Mouse (Mus musculus): ENCODE data around the gene Hps5.

- TF ChIP-seq POLR2AphosphoS2 (IDR thresholded peaks at IDR 0.05; ENCODE audit: low read depth, low read length) (no peak), ZC3H11A (IDR thresholded peaks at IDR 0.05; ENCODE audit: low read depth, low read length) (no peak), EP300 (IDR thresholded peaks at IDR 0.05; ENCODE audit: low read length) (no peak), SMC3 (IDR thresholded peaks at IDR 0.05; ENCODE audit: low read depth, low read length) (no peak), CHD2 (IDR thresholded peaks at IDR 0.05; ENCODE audit: low read length) (no peak), HCFC1 (IDR thresholded peaks at IDR 0.05; ENCODE audit: low read depth, low read length) (peak; percentile 66), CTCF (conservative IDR thresholded peaks at IDR 0.05 in 1 of 2, IDR thresholded peaks at IDR 0.05 in 1 of 2; ENCODE audit: low read depth in 2 of 2, low read length in 2 of 2) (no peak), RCOR1 (conservative IDR thresholded peaks at IDR 0.05; ENCODE audit: low read depth, low read length) (no peak), ETS1 (conservative IDR thresholded peaks at IDR 0.05; ENCODE audit: low read depth, low read length) (peak; percentile 32; the same call in 1 of the 2 replicates)
Observed at GRCm38 (mm10) chr7:46720460-46720859, 75.4 kb downstream of the Hps5 start.
